Mouse (Mus musculus) liver, embryonic 15.5 days (tissue): Measurements from ENCODE around the gene Fsd1. TPM values are rescaled to one million over a fixed set of nuclear protein-coding genes. Genes with fewer than 3 reads are reported as not detected.

Experiments
- ATAC-seq: fragments of 200-750 bp; cut with Nextera tagmentation; 2 replicates; pipeline ENCODE4 v1.8.0; 2017; ENCODE audit warnings: moderate number of reproducible peaks, mild to moderate bottlenecking, moderate library complexity; ENCODE audit not compliant: insufficient read depth
- H3K27ac ChIP-seq: fragments of 300-500 bp; sonication (generic); replicated peaks from 2 replicates; pipeline ENCODE4 v1.5.1; 2015; ENCODE audit warnings: mild to moderate bottlenecking, inconsistent platforms
- H3K27me3 ChIP-seq: fragments of 300-500 bp; sonication (generic); 2 replicates; pipeline ENCODE4 v1.6.1; 2015; ENCODE audit warnings: mild to moderate bottlenecking, inconsistent platforms
- H3K36me3 ChIP-seq: fragments of 300-500 bp; sonication (generic); replicated peaks from 2 replicates; pipeline ENCODE4 v1.6.1; 2015; ENCODE audit warnings: moderate library complexity, mild to moderate bottlenecking, inconsistent platforms
- H3K4me1 ChIP-seq: fragments of 300-500 bp; sonication (generic); replicated peaks from 2 replicates; pipeline ENCODE4 v1.6.1; 2015; ENCODE audit warnings: inconsistent platforms
- H3K4me2 ChIP-seq: fragments of 300-500 bp; sonication (generic); 2 replicates; pipeline ENCODE4 v1.6.1; 2015; ENCODE audit warnings: moderate library complexity, mild to moderate bottlenecking, inconsistent platforms
- H3K4me3 ChIP-seq: fragments of 300-500 bp; sonication (generic); replicated peaks from 2 replicates; pipeline ENCODE4 v1.5.1; 2015; ENCODE audit warnings: mild to moderate bottlenecking, inconsistent platforms
- H3K9ac ChIP-seq: fragments of 300-500 bp; sonication (generic); 2 replicates; pipeline ENCODE4 v1.6.1; 2015; ENCODE audit warnings: moderate library complexity, mild to moderate bottlenecking, inconsistent platforms
- H3K9me3 ChIP-seq: fragments of 300-500 bp; sonication (generic); replicated peaks from 2 replicates; pipeline ENCODE4 v1.6.1; 2016; ENCODE audit warnings: inconsistent platforms
- WGBS: fragments of 180-500 bp; shearing (Covaris S2); methylation state at CpG from one replicate; pipeline ENCODE4 v1.1.7; 2015; ENCODE audit warnings: mixed read lengths; ENCODE audit not compliant: insufficient replicate concordance; 5-methylcytosine and 5-hydroxymethylcytosine counted together
- polyA plus RNA-seq: library from polyadenylated mRNA; unstranded; fragments of >200 nt; fragmentation: Nextera tagmentation; extraction: Ambion mirVana; gene quantifications from 2 replicates; pipeline ENCODE4 v1.2.1, GENCODE M21; 2015

Fsd1 gene
- polyA plus RNA-seq, 1 experiment from 2014 or later = 0.13 TPM

GRCm38 (mm10) chr17:56039345-56039744, 53.0 kb downstream of the Fsd1 start:
- WGBS = 63% methylated on average over 4 of the region's 4 CpGs
- H3K4me2 ChIP-seq = peak overlapping the region; percentile 88
- no peak for ATAC-seq
- no peak overlapping the region for H3K9ac ChIP-seq
- peak overlapping the region; percentile 95 for H3K4me3 ChIP-seq
- peak overlapping the region; percentile 86 for H3K27ac ChIP-seq
- peaks cover 27% of the 10 kb centered on the region for H3K36me3 ChIP-seq
- H3K27me3 ChIP-seq = no peaks in the 10 kb centered on the region
- peaks cover 61% of the 10 kb centered on the region for H3K4me1 ChIP-seq
- H3K9me3 ChIP-seq = no peaks in the 10 kb centered on the region

GRCm38 (mm10) chr17:56040030-56040856, 53.9 kb downstream of the Fsd1 start, which contains the start of gene Chaf1a:
Gene Chaf1a (plus strand): TSS chr17:56040439.
- H3K27ac ChIP-seq = peak within 1 kb of the TSS; percentile 92
- WGBS = under 1% methylated on average over 68 of the region's 68 CpGs

GRCm38 (mm10) chr17:56040857-56041163, 54.5 kb downstream of the Fsd1 start:
- WGBS = under 1% methylated on average over 12 of the region's 12 CpGs
- ATAC-seq = no peak
- no peaks in the 10 kb centered on the region for H3K27me3 ChIP-seq
- peaks cover 37% of the 10 kb centered on the region for H3K36me3 ChIP-seq
- H3K27ac ChIP-seq = peak overlapping the region; percentile 92
- H3K4me3 ChIP-seq = peak overlapping the region; percentile 95
- peak overlapping the region; percentile 88 for H3K4me2 ChIP-seq
- no peaks in the 10 kb centered on the region for H3K9me3 ChIP-seq
- H3K9ac ChIP-seq = peak overlapping the region; percentile 94
- peaks cover 47% of the 10 kb centered on the region for H3K4me1 ChIP-seq

More at GRCm38 (mm10) chr17:56040030-56040856, 53.9 kb downstream of the Fsd1 start, which contains the start of gene Chaf1a:
- Histone ChIP-seq H3K36me3 (peaks cover 31% of the 10 kb centered on the region), H3K9me3 (no peaks in the 10 kb centered on the region), H3K9ac (peak within 1 kb of the TSS; percentile 94), H3K27me3 (no peaks in the 10 kb centered on the region), H3K4me1 (peaks cover 52% of the 10 kb centered on the region), H3K4me3 (peak within 1 kb of the TSS; percentile 95), H3K4me2 (peak within 1 kb of the TSS; percentile 88)
- peak; percentile 72 for ATAC-seq

Other genes starting within 250 kb of the Fsd1 start
- gene Adgre4, start 236.5 kb upstream of the Fsd1 start, polyA plus RNA-seq = 2.2 TPM in 2 replicates
- gene Zfp119a, start 107.6 kb upstream of the Fsd1 start, polyA plus RNA-seq = 2.0 and 2.2 TPM in 2 replicates
- gene Zfp959, start 94.4 kb upstream of the Fsd1 start, polyA plus RNA-seq = 5.9 and 6.0 TPM in 2 replicates
- gene Zfp119b, start 37.0 kb upstream of the Fsd1 start, polyA plus RNA-seq = 2.3 and 2.8 TPM in 2 replicates
- 9.2 and 10.0 TPM in 2 replicates for gene Ebi3, start 33.9 kb upstream of the Fsd1 start, polyA plus RNA-seq
- gene Yju2, start 27.4 kb upstream of the Fsd1 start, polyA plus RNA-seq = 7.2 and 9.7 TPM in 2 replicates
- gene Shd, start 16.0 kb upstream of the Fsd1 start, polyA plus RNA-seq = 0.18 and 0.32 TPM in 2 replicates
- 3.3 and 3.9 TPM in 2 replicates for gene Stap2, start 19.1 kb downstream of the Fsd1 start, polyA plus RNA-seq
- gene Mpnd, start 19.2 kb downstream of the Fsd1 start, polyA plus RNA-seq = 20.4 and 21.0 TPM in 2 replicates
- 44.0 and 50.7 TPM in 2 replicates for gene Sh3gl1, start 50.1 kb downstream of the Fsd1 start, polyA plus RNA-seq
- gene Chaf1a, start 53.9 kb downstream of the Fsd1 start, polyA plus RNA-seq = 16.6 and 18.5 TPM in 2 replicates
- 12.5 and 13.0 TPM in 2 replicates for gene Ubxn6, start 88.5 kb downstream of the Fsd1 start, polyA plus RNA-seq
- gene Hdgfl2, start 93.1 kb downstream of the Fsd1 start, polyA plus RNA-seq = 42.7 and 43.0 TPM in 2 replicates
- gene Plin4, start 123.3 kb downstream of the Fsd1 start, polyA plus RNA-seq = 0.02 and 0.06 TPM in 2 replicates
- 1.3 and 3.7 TPM in 2 replicates for gene Plin5, start 131.1 kb downstream of the Fsd1 start, polyA plus RNA-seq
- gene Lrg1, start 135.5 kb downstream of the Fsd1 start, polyA plus RNA-seq = 3.2 and 4.0 TPM in 2 replicates
- 0.81 and 1.3 TPM in 2 replicates for gene Sema6b, start 153.8 kb downstream of the Fsd1 start, polyA plus RNA-seq
- gene Tnfaip8l1, start 176.0 kb downstream of the Fsd1 start, polyA plus RNA-seq = 2.7 and 3.1 TPM in 2 replicates
- gene Mydgf, start 197.4 kb downstream of the Fsd1 start, polyA plus RNA-seq = 58.6 and 66.4 TPM in 2 replicates
- 19.6 and 22.9 TPM in 2 replicates for gene Dpp9, start 232.4 kb downstream of the Fsd1 start, polyA plus RNA-seq